Mouse (Mus musculus): Measurements from ENCODE around the gene Taf1.

DNA sequence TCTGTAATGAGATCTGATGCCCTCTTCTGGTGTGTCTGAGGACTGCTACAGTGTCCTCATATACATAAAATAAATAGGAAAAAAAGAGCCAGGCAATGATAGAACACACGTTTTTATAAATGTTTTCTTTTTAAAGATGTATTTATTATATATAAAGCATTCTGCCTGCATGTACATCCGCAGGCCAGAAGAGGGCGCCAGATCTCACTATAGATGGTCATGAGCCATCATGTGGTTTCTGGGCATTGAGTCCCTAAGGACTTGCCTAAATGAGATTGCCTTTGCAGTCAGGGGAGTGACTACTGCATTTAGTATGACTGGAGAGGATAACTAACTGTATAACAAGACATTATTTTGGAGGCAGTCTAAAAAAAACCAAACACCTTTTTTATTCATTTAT, 27.9 kb upstream of the Taf1 start:
- TF ChIP-seq CTCF (IDR thresholded peaks at IDR 0.05; ENCODE audit: low read depth): peak; percentile 73
- TF ChIP-seq EP300 (IDR thresholded peaks at IDR 0.05; ENCODE audit: low read depth): no peak

Measured in liver, postnatal 0 days (tissue).